Mouse (Mus musculus) hindbrain, embryonic 14.5 days (tissue): ENCODE measurements around the gene Ttyh3. TPM values are rescaled to one million over a fixed set of nuclear protein-coding genes. Genes with fewer than 3 reads are reported as not detected.

Experiments
- ATAC-seq: fragments of 200-750 bp; cut with Nextera tagmentation; 2 replicates; pipeline ENCODE4 v1.8.0; 2017; ENCODE audit warnings: moderate number of reproducible peaks, mild to moderate bottlenecking, moderate TSS enrichment, moderate library complexity; ENCODE audit not compliant: low FRiP score
- DNase-seq: peaks from one replicate; pipeline ENCODE4 v3.0.0-alpha.2; 2015; ENCODE audit warnings: low spot score
- H3K27ac ChIP-seq: fragments of 300-500 bp; sonication (generic); 2 replicates; pipeline ENCODE4 v1.5.1; 2014; ENCODE audit warnings: mild to moderate bottlenecking, moderate library complexity
- H3K27me3 ChIP-seq: fragments of 300-500 bp; sonication (generic); 2 replicates; pipeline ENCODE4 v1.6.1; 2014; ENCODE audit warnings: mild to moderate bottlenecking, low read length, mixed read lengths; ENCODE audit not compliant: control insufficient read depth, insufficient read depth
- H3K36me3 ChIP-seq: fragments of 300-500 bp; sonication (generic); replicated peaks from 2 replicates; pipeline ENCODE4 v1.6.1; 2014; ENCODE audit not compliant: control insufficient read depth, insufficient read depth
- H3K4me1 ChIP-seq: fragments of 300-500 bp; sonication (generic); replicated peaks from 2 replicates; pipeline ENCODE4 v1.6.1; 2014; ENCODE audit warnings: antibody characterized with exemption, low read length, mixed read lengths; ENCODE audit not compliant: control insufficient read depth, insufficient read depth
- H3K4me2 ChIP-seq: fragments of 300-500 bp; sonication (generic); replicated peaks from 2 replicates; pipeline ENCODE4 v1.6.1; 2014; ENCODE audit warnings: mild to moderate bottlenecking, moderate library complexity
- H3K4me3 ChIP-seq: fragments of 300-500 bp; sonication (generic); replicated peaks from 2 replicates; pipeline ENCODE4 v1.5.1; 2014; ENCODE audit warnings: mild to moderate bottlenecking, low read length
- H3K9ac ChIP-seq: fragments of 300-500 bp; sonication (generic); 2 replicates; pipeline ENCODE4 v1.6.1; 2014
- H3K9me3 ChIP-seq: fragments of 300-500 bp; sonication (generic); 2 replicates; pipeline ENCODE4 v1.6.1; 2016; ENCODE audit warnings: low read length; ENCODE audit not compliant: control insufficient read depth
- WGBS: fragments of 180-500 bp; shearing (Covaris S2); extraction: QIAGEN DNeasy Blood & Tissue Kit; methylation state at CpG from one replicate; pipeline ENCODE4 v1.1.7; 2014; 5-methylcytosine and 5-hydroxymethylcytosine counted together
- polyA plus RNA-seq: library from polyadenylated mRNA; unstranded; fragments of >200 nt; fragmentation: Nextera tagmentation; extraction: Ambion mirVana; gene quantifications from 2 replicates; pipeline ENCODE4 v1.2.1, GENCODE M21; 2014

Ttyh3 gene
- polyA plus RNA-seq, 1 experiment from 2014 or later: 95.0 TPM

DNA sequence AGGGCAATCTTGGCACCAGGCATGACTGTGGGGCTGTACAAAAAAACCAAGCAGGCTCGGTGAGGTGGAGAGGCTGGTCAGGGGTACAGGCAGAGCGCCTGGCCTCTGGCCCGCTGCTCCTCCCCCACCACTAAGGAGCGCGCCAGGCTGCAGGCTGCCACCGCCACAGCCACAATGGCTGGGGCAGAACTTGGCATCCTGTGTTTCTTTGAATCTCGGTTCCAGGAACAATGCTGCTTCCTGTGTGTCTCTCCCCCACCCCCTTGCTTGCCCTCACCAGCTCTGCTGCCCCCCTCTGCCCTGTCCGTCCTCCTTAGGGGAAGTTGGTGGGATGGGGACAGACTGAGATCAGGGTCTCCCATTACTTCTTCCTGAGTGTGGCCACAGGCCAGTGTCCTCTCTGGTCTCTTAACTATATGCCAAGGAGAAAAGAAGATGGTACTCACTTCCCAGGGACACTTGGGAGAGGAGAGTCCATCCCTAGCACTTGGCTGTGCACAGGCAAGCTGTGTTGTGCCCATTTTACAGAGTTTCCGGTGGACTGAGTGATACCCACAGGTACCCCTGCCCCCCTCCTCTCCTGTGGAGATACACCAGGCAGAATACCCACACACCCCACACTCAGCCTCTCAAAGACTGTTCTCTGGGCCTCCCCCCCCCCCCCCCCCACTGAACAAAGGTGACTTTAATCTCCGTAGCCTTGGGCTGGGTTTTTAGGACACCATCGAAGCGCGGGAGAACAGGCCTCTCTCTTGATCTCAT, 39.1 kb downstream of the Ttyh3 start:
- 9% methylated on average over 13 of the region's 13 CpGs for WGBS

GRCm38 (mm10) chr5:140608634-140609015, 40.2 kb downstream of the Ttyh3 start:
- Histone ChIP-seq H3K4me3 (peak overlapping the region; percentile 55), H3K9ac (peak overlapping the region; percentile 64), H3K4me1 (peaks cover 46% of the 10 kb centered on the region), H3K27me3 (peaks cover 32% of the 10 kb centered on the region), H3K36me3 (peaks cover 14% of the 10 kb centered on the region), H3K4me2 (peak overlapping the region; percentile 87), H3K9me3 (no peaks in the 10 kb centered on the region), H3K27ac (peak overlapping the region; percentile 88)
- ATAC-seq (peak; percentile 36), DNase-seq (peak; percentile 63)
- WGBS: 2% methylated on average over 16 of the region's 16 CpGs

More for the DNA sequence above, 39.1 kb downstream of the Ttyh3 start:
- Histone ChIP-seq H3K36me3 (peaks cover 24% of the 10 kb centered on the region), H3K4me2 (peak overlapping the region; percentile 87), H3K27me3 (peaks cover 32% of the 10 kb centered on the region), H3K4me3 (peak overlapping the region; percentile 55), H3K9me3 (no peaks in the 10 kb centered on the region), H3K4me1 (peaks cover 46% of the 10 kb centered on the region), H3K27ac (peak overlapping the region; percentile 88), H3K9ac (peak overlapping the region; percentile 64)
- DNase-seq: no peak
- ATAC-seq: 0 out of 2 replicates have a peak, but pooled peaks have one; percentile 15

DNA sequence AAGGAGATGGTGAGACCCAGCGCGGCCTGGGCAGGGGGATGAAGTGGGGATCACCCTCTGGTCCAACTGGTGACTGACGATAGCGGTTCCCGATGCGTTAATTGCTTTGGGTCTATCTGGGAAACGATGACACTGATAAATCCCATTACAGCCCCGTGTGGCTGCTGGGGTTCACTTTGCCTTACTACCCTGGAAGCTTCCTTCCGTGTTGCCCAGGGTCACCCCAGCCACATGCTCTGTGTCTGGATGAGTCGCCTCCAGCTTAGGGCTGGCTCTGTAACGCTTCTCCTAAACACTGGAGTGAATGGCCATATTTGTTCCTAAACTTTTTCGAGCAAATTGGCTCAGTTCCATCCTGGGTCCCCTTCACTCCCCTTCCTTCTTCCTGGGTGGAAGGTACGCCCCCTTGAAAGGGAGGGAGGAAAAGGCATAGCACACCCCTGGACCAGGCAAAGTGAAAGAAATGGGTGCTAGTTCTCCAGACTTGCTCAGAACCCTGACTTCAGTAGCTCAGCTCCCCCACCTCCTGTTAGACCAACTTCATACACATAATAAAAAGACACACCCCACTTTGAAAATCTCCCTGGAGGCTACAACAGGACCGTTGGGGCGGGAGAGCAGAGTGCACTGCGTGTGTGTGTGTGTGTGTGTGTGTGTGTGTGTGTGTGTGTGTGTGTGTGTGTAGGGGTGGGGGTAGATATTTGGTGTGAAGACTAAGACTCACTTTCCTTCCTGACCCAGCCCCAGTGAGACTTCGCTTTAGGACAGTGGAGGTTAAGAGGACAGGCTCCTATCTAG, 40.8 kb downstream of the Ttyh3 start:
- WGBS: under 1% methylated on average over 16 of the region's 17 CpGs
- Histone ChIP-seq H3K4me1 (peaks cover 46% of the 10 kb centered on the region), H3K4me3 (peak overlapping the region; percentile 55), H3K36me3 (peaks cover 9% of the 10 kb centered on the region; the same call in 1 of the 2 replicates), H3K27ac (peak overlapping the region; percentile 88), H3K9me3 (no peaks in the 10 kb centered on the region), H3K27me3 (peaks cover 32% of the 10 kb centered on the region), H3K9ac (peak overlapping the region; percentile 64), H3K4me2 (peak overlapping the region; percentile 87)
- ATAC-seq: no peak
- no peak for DNase-seq

DNA sequence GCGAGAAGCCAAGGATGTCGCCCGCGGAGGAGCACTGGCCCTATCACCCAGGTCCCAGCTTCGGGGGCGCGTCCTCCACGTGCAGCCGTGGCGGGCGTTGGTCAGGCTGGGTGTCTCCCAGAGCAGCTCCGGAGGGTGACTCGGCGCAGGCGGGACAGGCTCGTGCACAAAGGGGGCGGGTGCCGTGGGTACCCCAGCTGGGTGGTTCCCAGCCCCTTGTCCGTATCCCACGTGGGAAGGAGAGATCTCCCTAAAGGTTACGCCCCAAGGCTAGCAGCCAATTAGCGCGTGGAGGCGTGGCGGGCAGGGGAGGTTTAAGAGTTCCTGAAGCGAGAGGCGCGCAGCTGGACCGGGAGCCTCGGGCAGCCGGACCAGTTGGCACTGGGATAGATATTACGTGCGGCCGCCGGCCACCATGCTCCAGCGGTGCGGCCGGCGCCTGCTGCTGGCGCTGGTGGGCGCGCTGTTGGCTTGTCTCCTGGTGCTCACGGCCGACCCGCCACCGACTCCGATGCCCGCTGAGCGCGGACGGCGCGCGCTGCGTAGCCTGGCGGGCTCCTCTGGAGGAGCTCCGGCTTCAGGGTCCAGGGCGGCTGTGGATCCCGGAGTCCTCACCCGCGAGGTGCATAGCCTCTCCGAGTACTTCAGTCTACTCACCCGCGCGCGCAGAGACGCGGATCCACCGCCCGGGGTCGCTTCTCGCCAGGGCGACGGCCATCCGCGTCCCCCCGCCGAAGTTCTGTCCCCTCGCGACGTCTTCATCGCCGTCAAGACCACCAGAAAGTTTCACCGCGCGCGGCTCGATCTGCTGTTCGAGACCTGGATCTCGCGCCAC, 41.6 kb downstream of the Ttyh3 start, which contains the start of gene Lfng:
Gene Lfng, plus strand, starts transcription at position 320 of the 835 bp plus-strand sequence.
- Histone ChIP-seq H3K4me2 (peak within 1 kb of the TSS; percentile 87), H3K4me1 (peaks cover 42% of the 10 kb centered on the region), H3K4me3 (peak within 1 kb of the TSS; percentile 55), H3K36me3 (peaks cover under 1% of the 10 kb centered on the region; the same call in 1 of the 2 replicates), H3K27ac (peak within 1 kb of the TSS; percentile 88), H3K9me3 (no peaks in the 10 kb centered on the region), H3K27me3 (peaks cover 32% of the 10 kb centered on the region), H3K9ac (peak within 1 kb of the TSS; percentile 64)
- ATAC-seq: peak; percentile 58
- DNase-seq: peak; percentile 76
- WGBS: under 1% methylated on average over 77 of the region's 91 CpGs

DNA sequence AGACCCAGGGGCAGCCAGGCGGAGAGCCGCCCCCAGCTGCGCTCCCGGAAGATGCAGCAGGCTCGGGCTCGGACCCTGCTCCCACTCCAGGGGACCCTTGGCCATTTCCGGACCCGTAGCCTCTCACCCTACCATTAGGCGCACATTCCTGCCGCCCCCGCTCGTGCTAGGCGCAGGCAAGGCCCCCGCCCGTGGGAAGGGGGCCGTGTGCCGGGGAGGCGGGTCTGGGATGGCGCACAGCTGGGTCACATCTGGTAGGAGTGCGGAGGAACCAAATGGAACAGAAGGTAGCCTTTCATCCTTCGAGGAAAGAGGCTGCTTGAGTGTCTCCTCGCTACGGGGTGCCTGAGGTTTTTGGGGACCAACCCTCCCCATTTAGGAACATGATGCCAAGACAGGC, 42.4 kb downstream of the Ttyh3 start:
- H3K4me2 ChIP-seq: peak overlapping the region; percentile 87
- H3K27ac ChIP-seq: no peak overlapping the region
- no peaks in the 10 kb centered on the region for H3K9me3 ChIP-seq
- ATAC-seq (no peak), DNase-seq (no peak)
- peak overlapping the region; percentile 55 for H3K4me3 ChIP-seq
- 1% methylated on average over 23 of the region's 23 CpGs for WGBS
- no peaks in the 10 kb centered on the region for H3K36me3 ChIP-seq
- H3K9ac ChIP-seq: peak overlapping the region; percentile 32; the same call in 1 of the 2 replicates
- H3K27me3 ChIP-seq: peaks cover 25% of the 10 kb centered on the region
- peaks cover 34% of the 10 kb centered on the region for H3K4me1 ChIP-seq

- H3K36me3 ChIP-seq: no peaks in the 10 kb centered on the region
- H3K4me3 ChIP-seq: no peak overlapping the region
- peaks cover 23% of the 10 kb centered on the region for H3K4me1 ChIP-seq
- H3K4me2 ChIP-seq: no peak overlapping the region
- no peak overlapping the region for H3K9ac ChIP-seq
- ATAC-seq (no peak), DNase-seq (no peak)
- no peak overlapping the region for H3K27ac ChIP-seq
- H3K9me3 ChIP-seq: no peaks in the 10 kb centered on the region
- WGBS: 37% methylated on average over 3 of the region's 3 CpGs
- H3K27me3 ChIP-seq: peaks cover 25% of the 10 kb centered on the region
These were observed 43.6 kb downstream of the Ttyh3 start for GRCm38 (mm10) chr5:140605228-140605627.

DNA sequence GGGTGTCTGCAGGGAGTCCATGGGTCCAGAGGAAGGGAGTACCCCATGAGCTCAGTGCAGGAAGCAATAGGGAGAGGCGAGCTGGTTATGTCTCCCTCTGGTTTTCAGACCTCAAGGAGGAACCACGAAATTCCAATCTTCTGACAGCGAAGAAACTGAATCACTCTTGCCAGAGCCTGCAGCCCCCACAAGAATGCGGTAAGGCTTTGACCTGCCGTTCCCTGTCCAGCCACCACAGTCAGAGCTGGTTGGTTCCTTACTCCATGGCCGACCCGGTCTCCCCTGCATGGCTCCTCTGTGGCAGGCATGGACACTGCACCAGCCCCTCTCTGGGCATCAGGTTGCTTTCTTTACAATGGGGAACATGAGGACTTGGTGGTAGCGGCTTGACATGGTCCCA, 44.4 kb downstream of the Ttyh3 start:
- DNase-seq (no peak), ATAC-seq (no peak)
- H3K9me3 ChIP-seq: no peaks in the 10 kb centered on the region
- no peak overlapping the region for H3K4me2 ChIP-seq
- H3K9ac ChIP-seq: no peak overlapping the region
- peaks cover 23% of the 10 kb centered on the region for H3K4me1 ChIP-seq
- H3K27me3 ChIP-seq: peaks cover 25% of the 10 kb centered on the region
- no peak overlapping the region for H3K4me3 ChIP-seq
- H3K36me3 ChIP-seq: no peaks in the 10 kb centered on the region
- no peak overlapping the region for H3K27ac ChIP-seq
- WGBS: 73% methylated on average over 8 of the region's 8 CpGs

DNA sequence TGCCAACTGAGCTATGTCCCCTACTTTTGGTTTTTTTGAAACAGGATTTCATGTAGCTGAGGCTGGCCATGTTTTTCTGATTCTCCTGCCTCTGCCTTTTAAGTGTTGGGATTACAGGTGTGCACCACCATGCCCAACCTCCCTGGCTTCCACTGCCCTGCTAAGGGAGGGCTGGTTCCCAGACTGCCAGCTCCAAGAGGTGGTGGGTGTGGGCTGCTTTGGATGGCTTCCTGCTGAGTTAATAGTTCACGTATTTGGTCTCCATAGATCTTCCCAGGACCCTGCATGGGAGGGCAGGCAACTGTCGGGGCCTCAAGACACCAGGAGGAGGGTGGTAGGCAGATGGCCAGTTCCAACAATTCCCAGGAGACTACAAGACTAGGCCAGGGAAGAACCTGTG, 46.3 kb downstream of the Ttyh3 start:
- no peaks in the 10 kb centered on the region for H3K36me3 ChIP-seq
- WGBS: 50% methylated on average over 2 of the region's 2 CpGs
- no peak overlapping the region for H3K4me2 ChIP-seq
- no peak overlapping the region for H3K9ac ChIP-seq
- H3K4me1 ChIP-seq: peaks cover 17% of the 10 kb centered on the region
- peaks cover 14% of the 10 kb centered on the region for H3K27me3 ChIP-seq
- H3K9me3 ChIP-seq: no peaks in the 10 kb centered on the region
- H3K4me3 ChIP-seq: no peak overlapping the region
- no peak for DNase-seq
- ATAC-seq: no peak
- no peak overlapping the region for H3K27ac ChIP-seq
